Mouse (Mus musculus) heart, adult 2 months (tissue): ENCODE data around the gene Flot1. TPM values are rescaled to one million over a fixed set of nuclear protein-coding genes. Genes with fewer than 3 reads are reported as not detected.

Source experiments
- DNase-seq, 2 experiments: peaks; one replicate each; pipeline ENCODE4 v3.0.0; 2021
- H3K27ac ChIP-seq: fragments of 200-600 bp; 2 replicates; pipeline ENCODE4 v1.8.1; 2022
- H3K27me3 ChIP-seq: fragments of 200-500 bp; 2 replicates; pipeline ENCODE4 v1.6.1; 2012; ENCODE audit warnings: mild to moderate bottlenecking, low read length, inconsistent platforms, mixed read lengths; ENCODE audit not compliant: control insufficient read depth, insufficient read depth
- H3K36me3 ChIP-seq: fragments of 200-500 bp; 2 replicates; pipeline ENCODE4 v1.6.1; 2012; ENCODE audit warnings: low read length, inconsistent platforms; ENCODE audit not compliant: control insufficient read depth, insufficient read depth
- H3K4me1 ChIP-seq: fragments of 200-500 bp; 2 replicates; pipeline ENCODE4 v1.6.1; 2011; ENCODE audit warnings: low read length; ENCODE audit not compliant: control insufficient read depth, insufficient read depth
- H3K4me3 ChIP-seq: fragments of 200-600 bp; 2 replicates; pipeline ENCODE4 v1.8.1; 2022
- H3K79me2 ChIP-seq: fragments of 200-500 bp; replicated peaks from 2 replicates; pipeline ENCODE4 v1.6.1; 2012; ENCODE audit warnings: mild to moderate bottlenecking, inconsistent platforms, low read length, moderate library complexity, mixed read lengths; ENCODE audit not compliant: control insufficient read depth, insufficient read depth
- H3K9ac ChIP-seq: fragments of 200-500 bp; 2 replicates; pipeline ENCODE4 v1.6.1; 2012; ENCODE audit warnings: low read depth, mild to moderate bottlenecking, control low read depth, inconsistent platforms, low read length, mixed read lengths
- CTCF ChIP-seq: fragments of 200-600 bp; IDR thresholded peaks from 2 replicates; pipeline ENCODE4 v1.8.1; 2022; ENCODE audit warnings: antibody characterized with exemption, mild to moderate bottlenecking, moderate library complexity
- EP300 ChIP-seq: fragments of 200-500 bp; IDR thresholded peaks from 2 replicates; pipeline ENCODE4 v1.6.1; 2011; ENCODE audit warnings: low read depth, low read length, control low read depth; ENCODE audit not compliant: insufficient read depth
- POLR2A ChIP-seq: fragments of 200-500 bp; IDR thresholded peaks from 2 replicates; pipeline ENCODE4 v1.6.1; 2011; ENCODE audit warnings: mild to moderate bottlenecking, low read depth, low read length, control low read depth; ENCODE audit not compliant: insufficient read depth
- WGBS: fragments of 180-500 bp; shearing (Covaris S2); methylation state at CpG from one replicate; pipeline ENCODE4 v1.1.7; 2018; 5-methylcytosine and 5-hydroxymethylcytosine counted together
- intact Hi-C: fragments of 180-260 bp; cut with DNase I; formaldehyde crosslinking; loops from one replicate; pipeline ENCODE4 v1.15.1; 2025
- polyA plus RNA-seq: library from polyadenylated mRNA; depleted of rRNA; stranded (reverse); fragments of >200 nt; gene quantifications from 2 replicates; pipeline ENCODE4 v1.2.3, GENCODE M21; 2012
- total RNA-seq, 2 experiments: library from RNA; stranded (reverse); gene quantifications; 2 replicates each; pipeline ENCODE4 v1.2.3; 2021

The Flot1 gene
- total and polyA plus RNA-seq, 3 experiments = 133 to 148 (median 138) TPM

- Histone ChIP-seq H3K27me3 (no peaks in the 10 kb centered on the region), H3K4me3 (no peak overlapping the region), H3K79me2 (no peaks in the 10 kb centered on the region), H3K36me3 (peaks cover 11% of the 10 kb centered on the region), H3K4me1 (peaks cover 37% of the 10 kb centered on the region), H3K9ac (peak overlapping the region; percentile 47), H3K27ac (peak overlapping the region; percentile 94)
- DNase-seq = peak; percentile 39 to 43
- TF ChIP-seq POLR2A (no peak), EP300 (no peak), CTCF (no peak)
- intact Hi-C loops = no loop called here
- WGBS = 31% methylated on average over 6 of the region's 6 CpGs
Measured at GRCm38 (mm10) chr17:35812736-35813135, 10.3 kb upstream of the Flot1 start.

- Histone ChIP-seq H3K79me2 (no peaks in the 10 kb centered on the region), H3K4me1 (peaks cover 35% of the 10 kb centered on the region), H3K36me3 (peaks cover 11% of the 10 kb centered on the region), H3K27ac (peak overlapping the region; percentile 94), H3K27me3 (no peaks in the 10 kb centered on the region), H3K4me3 (no peak overlapping the region), H3K9ac (peak overlapping the region; percentile 47)
- WGBS = 4% methylated on average over 7 of the region's 7 CpGs
- intact Hi-C loops = no loop called here
- peak; percentile 89 to 94 for DNase-seq
- TF ChIP-seq POLR2A (no peak), EP300 (peak; percentile 95)
Measured at GRCm38 (mm10) chr17:35813245-35813647, 9.8 kb upstream of the Flot1 start.

- H3K9ac ChIP-seq = peak overlapping the region; percentile 25; the same call in 1 of the 2 replicates
- H3K27me3 ChIP-seq = no peaks in the 10 kb centered on the region
- no peaks in the 10 kb centered on the region for H3K79me2 ChIP-seq
- no peak for TF ChIP-seq EP300
- no peak for TF ChIP-seq CTCF
- TF ChIP-seq POLR2A = no peak
- 39% methylated on average over 7 of the region's 7 CpGs for WGBS
- H3K27ac ChIP-seq = peak overlapping the region; percentile 94
- H3K36me3 ChIP-seq = peaks cover 10% of the 10 kb centered on the region
- no peak overlapping the region for H3K4me3 ChIP-seq
- intact Hi-C loops = no loop called here
- peaks cover 32% of the 10 kb centered on the region for H3K4me1 ChIP-seq
- DNase-seq = peak in 1 of 2 experiments; percentile 38
Measured at GRCm38 (mm10) chr17:35813653-35814052, 9.4 kb upstream of the Flot1 start.

- no peak for DNase-seq
- Histone ChIP-seq H3K4me1 (peaks cover 29% of the 10 kb centered on the region), H3K27me3 (no peaks in the 10 kb centered on the region), H3K9ac (0 out of 2 replicates have a peak overlapping the region, but pooled peaks have one; percentile 3), H3K36me3 (peaks cover 9% of the 10 kb centered on the region), H3K27ac (peak overlapping the region; percentile 62), H3K4me3 (no peak overlapping the region), H3K79me2 (no peaks in the 10 kb centered on the region)
- TF ChIP-seq POLR2A (no peak), CTCF (no peak), EP300 (no peak)
- WGBS = 26% methylated on average over 6 of the region's 6 CpGs
- intact Hi-C loops = no loop called here
Measured at GRCm38 (mm10) chr17:35814678-35815077, 8.4 kb upstream of the Flot1 start.

- Histone ChIP-seq H3K4me1 (peaks cover 28% of the 10 kb centered on the region), H3K9ac (no peak overlapping the region), H3K27me3 (no peaks in the 10 kb centered on the region), H3K79me2 (no peaks in the 10 kb centered on the region), H3K4me3 (no peak overlapping the region), H3K27ac (peak overlapping the region; percentile 7; the same call in 1 of the 2 replicates), H3K36me3 (peaks cover 9% of the 10 kb centered on the region)
- TF ChIP-seq EP300 = no peak
- no peak for TF ChIP-seq CTCF
- no peak for TF ChIP-seq POLR2A
- WGBS = 56% methylated on average over 7 of the region's 7 CpGs
- no peak for DNase-seq
- intact Hi-C loops = no loop called here
Measured at GRCm38 (mm10) chr17:35815836-35816235, 7.2 kb upstream of the Flot1 start.

- TF ChIP-seq CTCF (no peak), POLR2A (no peak), EP300 (no peak)
- Histone ChIP-seq H3K36me3 (peaks cover 9% of the 10 kb centered on the region), H3K79me2 (no peaks in the 10 kb centered on the region), H3K4me3 (no peak overlapping the region), H3K4me1 (peaks cover 27% of the 10 kb centered on the region), H3K27me3 (no peaks in the 10 kb centered on the region), H3K27ac (no peak overlapping the region; the same call in 1 of the 2 replicates), H3K9ac (no peak overlapping the region)
- no peak for DNase-seq
- intact Hi-C loops = no loop called here
- 72% methylated on average over 9 of the region's 14 CpGs for WGBS
Measured at GRCm38 (mm10) chr17:35816686-35817085, 6.3 kb upstream of the Flot1 start.
